Mouse (Mus musculus) 416B (cell line): ENCODE results near the gene F13a1.

ENCODE experiments used
- DNase-seq: peaks from one replicate; pipeline ENCODE4 v3.0.0; 2011; ENCODE audit warnings: low read depth

Gene F13a1

DNA sequence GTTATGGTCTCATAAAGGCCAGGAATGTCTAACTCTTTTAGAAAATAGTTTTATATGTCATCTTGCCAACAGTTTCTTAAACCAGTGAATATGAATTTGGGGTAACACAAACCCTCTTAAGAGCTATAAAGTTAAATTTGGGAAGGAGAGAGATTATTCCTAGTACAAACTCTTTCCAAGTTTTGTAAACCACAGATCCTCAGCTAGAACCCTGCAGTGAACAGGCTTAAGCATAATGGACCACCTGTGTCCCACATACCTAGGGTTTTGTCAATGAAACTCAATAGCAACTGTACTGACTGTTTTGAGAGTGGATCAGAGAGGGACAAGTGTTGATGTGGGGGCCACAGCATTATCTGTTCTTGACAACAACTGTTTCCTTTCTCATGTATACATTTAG is 96.4 kb downstream of the F13a1 start:
- no peak for DNase-seq

GRCm38 (mm10) chr13:36941891-36942290 is 108.2 kb downstream of the F13a1 start:
- DNase-seq = no peak

- DNase-seq = no peak
Observed at GRCm38 (mm10) chr13:36932066-36932465, 118.0 kb downstream of the F13a1 start.

DNA sequence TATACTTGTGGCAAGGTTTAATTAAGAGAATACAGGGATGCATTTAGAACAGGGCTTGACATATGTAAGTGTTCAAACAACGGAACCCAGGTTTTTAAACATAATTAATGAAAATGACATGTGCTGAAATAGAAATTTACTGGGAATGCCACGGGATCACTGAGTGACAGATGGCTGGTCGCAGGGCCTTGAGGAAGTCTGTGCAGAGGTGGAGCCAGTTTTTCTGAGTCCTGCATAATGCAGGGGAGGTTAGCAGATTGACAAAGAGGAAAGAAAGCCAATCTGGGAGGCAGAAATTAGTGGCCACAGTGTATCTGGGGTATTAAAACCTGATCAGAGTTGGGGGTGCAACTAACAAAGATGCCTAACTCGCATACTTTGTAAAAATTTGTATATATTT is 130.3 kb downstream of the F13a1 start:
- DNase-seq = no peak

- DNase-seq = no peak
Observed at GRCm38 (mm10) chr13:36903885-36904284, 146.2 kb downstream of the F13a1 start.

DNA sequence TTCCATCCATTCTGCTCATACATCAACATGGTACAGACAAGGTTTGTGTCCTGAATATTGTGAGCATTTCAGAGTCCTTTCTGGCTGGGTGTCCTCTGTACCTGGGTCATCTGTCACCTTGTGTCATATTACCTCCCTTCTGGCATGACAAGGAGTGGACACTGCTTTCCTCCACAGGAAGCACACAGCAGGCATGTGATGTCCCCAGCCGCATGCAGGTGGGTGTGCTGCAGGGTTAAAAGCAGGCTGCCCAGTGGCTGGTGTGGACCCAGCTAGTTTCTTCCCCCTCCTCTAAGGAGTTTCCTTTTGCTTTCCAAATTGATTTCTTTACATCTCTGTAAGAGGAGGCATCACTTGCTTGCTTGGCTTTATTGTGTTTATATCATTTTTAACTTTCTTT is 146.6 kb downstream of the F13a1 start:
- no peak for DNase-seq

- no peak for DNase-seq
Observed at GRCm38 (mm10) chr13:36901603-36902002, 148.4 kb downstream of the F13a1 start.

- no peak for DNase-seq
Observed at GRCm38 (mm10) chr13:36901016-36901415, 149.0 kb downstream of the F13a1 start.

DNA sequence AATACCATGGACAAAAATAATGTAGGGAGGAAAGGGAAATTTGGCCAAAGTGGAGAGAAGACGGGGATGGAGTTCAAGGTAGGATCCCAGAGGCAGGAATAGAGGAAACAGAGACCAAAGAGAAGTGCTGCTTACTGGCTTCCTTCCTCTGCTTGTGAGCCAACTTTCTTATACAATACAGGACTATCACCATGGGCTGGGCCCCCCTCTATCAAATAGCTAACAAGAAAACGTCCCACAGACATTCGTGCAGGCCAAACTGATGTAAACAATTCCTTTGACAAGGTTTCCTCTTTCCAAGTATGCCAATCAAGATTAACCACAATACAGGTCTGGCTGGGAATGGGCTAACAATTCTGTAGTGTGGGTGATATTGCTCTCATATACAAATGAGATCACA is 154.0 kb downstream of the F13a1 start:
- no peak for DNase-seq

GRCm38 (mm10) chr13:36893762-36894161 is 156.3 kb downstream of the F13a1 start:
- no peak for DNase-seq

- DNase-seq = no peak
Observed at GRCm38 (mm10) chr13:36892216-36892615, 157.8 kb downstream of the F13a1 start.

- DNase-seq = no peak
Observed at GRCm38 (mm10) chr13:36885973-36886372, 164.1 kb downstream of the F13a1 start.

- DNase-seq = no peak
Observed at GRCm38 (mm10) chr13:36839111-36839510, 210.9 kb downstream of the F13a1 start.
